Mouse (Mus musculus): Measurements from ENCODE around the gene 1810009J06Rik. TPM values are rescaled to one million over a fixed set of nuclear protein-coding genes. Genes with fewer than 3 reads are reported as not detected.

The 1810009J06Rik gene
- not detected in 2 replicates for polyA plus RNA-seq (2015; fragmentation: Nextera tagmentation; extraction: Ambion mirVana)

GRCm38 (mm10) chr6:40964454-40964853 is at the start of gene 1810009J06Rik:
1810009J06Rik (plus strand) TSS chr6:40964754.

GRCm38 (mm10) chr6:40940457-40940856 is 24.1 kb upstream of the 1810009J06Rik start, which contains the start of gene 1700074P13Rik:
1700074P13Rik (minus strand) TSS chr6:40940557.

GRCm38 (mm10) chr6:40951770-40952169 is 12.8 kb upstream of the 1810009J06Rik start, which contains the start of gene Gm4744:
Gm4744 (minus strand) TSS chr6:40951870.

GRCm38 (mm10) chr6:40999379-40999778 is 34.8 kb downstream of the 1810009J06Rik start, which contains the start of gene Gm2663:
Gm2663 (minus strand) TSS chr6:40999479.

Other genes starting within 250 kb of the 1810009J06Rik start
- not detected in 2 replicates for gene Moxd2, start 77.3 kb upstream of the 1810009J06Rik start, polyA plus RNA-seq (2015; fragmentation: Nextera tagmentation; extraction: Ambion mirVana)
- not detected in 2 replicates for gene Prss58, start 64.4 kb upstream of the 1810009J06Rik start, polyA plus RNA-seq (2015; fragmentation: Nextera tagmentation; extraction: Ambion mirVana)
- not detected in 2 replicates for gene 1700074P13Rik, start 24.2 kb upstream of the 1810009J06Rik start, polyA plus RNA-seq (2015; fragmentation: Nextera tagmentation; extraction: Ambion mirVana)
- gene Gm4744, start 12.9 kb upstream of the 1810009J06Rik start, polyA plus RNA-seq (2015; fragmentation: Nextera tagmentation; extraction: Ambion mirVana): not detected in 2 replicates
- not detected in 2 replicates for gene Gm2663, start 34.7 kb downstream of the 1810009J06Rik start, polyA plus RNA-seq (2015; fragmentation: Nextera tagmentation; extraction: Ambion mirVana)
- gene 2210010C04Rik, start 70.8 kb downstream of the 1810009J06Rik start, polyA plus RNA-seq (2015; fragmentation: Nextera tagmentation; extraction: Ambion mirVana): not detected in 2 replicates